Mouse (Mus musculus) cortical plate, adult 2 months (tissue): ENCODE results near the gene Notch4. TPM values are rescaled to one million over a fixed set of nuclear protein-coding genes. Genes with fewer than 3 reads are reported as not detected.
A peak's percentile ranks its signal among the peaks of the same experiment; 100 is the strongest.

Experiments
- H3K27ac ChIP-seq: fragments of 200-500 bp; 2 replicates; pipeline ENCODE4 v1.5.1; 2012; ENCODE audit warnings: low read length, control low read depth, inconsistent platforms; ENCODE audit not compliant: insufficient read depth
- H3K4me1 ChIP-seq: fragments of 200-500 bp; 2 replicates; pipeline ENCODE4 v1.6.1; 2011; ENCODE audit warnings: low read length; ENCODE audit not compliant: control insufficient read depth, insufficient read depth
- H3K4me3 ChIP-seq: fragments of 200-500 bp; 2 replicates; pipeline ENCODE4 v1.5.1; 2011; ENCODE audit warnings: mild to moderate bottlenecking, low read length, control low read depth; ENCODE audit not compliant: insufficient read depth
- CTCF ChIP-seq: fragments of 200-500 bp; IDR thresholded peaks from 2 replicates; pipeline ENCODE4 v1.5.1; 2011; ENCODE audit warnings: mild to moderate bottlenecking, control low read depth, low read length; ENCODE audit not compliant: insufficient read depth; ENCODE audit errors: extremely low read depth
- POLR2A ChIP-seq: fragments of 200-500 bp; IDR thresholded peaks from 2 replicates; pipeline ENCODE4 v1.6.1; 2011; ENCODE audit warnings: mild to moderate bottlenecking, low read length, control low read depth; ENCODE audit not compliant: insufficient read depth; ENCODE audit errors: extremely low read depth
- polyA plus RNA-seq: library from polyadenylated mRNA; depleted of rRNA; stranded (reverse); fragments of >200 nt; gene quantifications from 2 replicates; pipeline ENCODE4 v1.2.3, GENCODE M21; 2012

The Notch4 gene
- polyA plus RNA-seq, 1 experiment = 3.4 TPM

GRCm38 (mm10) chr17:34603375-34604060, 39.5 kb downstream of the Notch4 start, which contains the start of gene Rnf5:
TSS of gene Rnf5 (minus strand) at chr17:34603690.
- TF ChIP-seq CTCF = no peak
- peak; percentile 62; the same call in 1 of the 2 replicates for TF ChIP-seq POLR2A
- Histone ChIP-seq H3K4me1 (peaks cover 8% of the 10 kb centered on the region), H3K4me3 (peak within 1 kb of the TSS; percentile 69), H3K27ac (peak within 1 kb of the TSS; percentile 90)

- no peak for TF ChIP-seq CTCF
- TF ChIP-seq POLR2A = peak; percentile 66; the same call in 1 of the 2 replicates
- Histone ChIP-seq H3K4me1 (peaks cover 9% of the 10 kb centered on the region), H3K27ac (peak within 1 kb of the TSS; percentile 90), H3K4me3 (peak within 1 kb of the TSS; percentile 69)
Observed at GRCm38 (mm10) chr17:34604061-34604508, 40.0 kb downstream of the Notch4 start, which contains the start of gene Agpat1. TSS of gene Agpat1 (plus strand) at chr17:34604262.

- TF ChIP-seq CTCF = no peak
- no peak for TF ChIP-seq POLR2A
- peaks cover 9% of the 10 kb centered on the region for H3K4me1 ChIP-seq
- peak overlapping the region; percentile 90 for H3K27ac ChIP-seq
- H3K4me3 ChIP-seq = peak overlapping the region; percentile 61
Observed at GRCm38 (mm10) chr17:34604511-34605237, 40.6 kb downstream of the Notch4 start.

GRCm38 (mm10) chr17:34605609-34606008, 41.5 kb downstream of the Notch4 start:
- Histone ChIP-seq H3K27ac (peak overlapping the region; percentile 90), H3K4me1 (peaks cover 9% of the 10 kb centered on the region)

GRCm38 (mm10) chr17:34606186-34607039, 42.3 kb downstream of the Notch4 start:
- Histone ChIP-seq H3K27ac (no peak overlapping the region), H3K4me3 (peak overlapping the region; percentile 61), H3K4me1 (peaks cover 9% of the 10 kb centered on the region)
- TF ChIP-seq POLR2A = no peak
- TF ChIP-seq CTCF = no peak

More at GRCm38 (mm10) chr17:34605609-34606008, 41.5 kb downstream of the Notch4 start:
- H3K4me3 ChIP-seq = peak overlapping the region; percentile 61
- peak; percentile 77 for TF ChIP-seq POLR2A
- no peak for TF ChIP-seq CTCF

- TF ChIP-seq CTCF (no peak), POLR2A (no peak)
- no peak overlapping the region for H3K27ac ChIP-seq
Observed at GRCm38 (mm10) chr17:34607997-34608396, 43.9 kb downstream of the Notch4 start.

DNA sequence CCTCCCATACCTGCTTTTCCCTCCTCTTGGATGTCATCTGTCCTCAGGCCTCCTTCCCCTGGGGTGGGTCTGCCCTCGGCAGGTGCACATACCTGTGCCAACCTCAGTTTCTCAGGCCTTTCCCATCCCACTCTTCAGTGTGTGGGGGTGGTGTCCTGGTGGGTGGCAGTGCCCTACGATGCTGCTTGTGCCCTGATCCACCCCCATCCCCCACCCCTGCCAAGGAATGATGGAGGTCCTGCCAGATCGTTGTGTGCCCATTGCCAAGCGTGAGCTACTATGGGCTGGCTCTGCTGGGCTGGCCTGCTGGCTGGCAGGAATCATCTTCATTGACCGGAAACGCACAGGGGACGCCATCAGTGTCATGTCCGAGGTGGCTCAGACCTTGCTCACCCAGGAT, 47.0 kb downstream of the Notch4 start:
- H3K4me3 ChIP-seq = no peak overlapping the region
- H3K27ac ChIP-seq = no peak overlapping the region
- TF ChIP-seq CTCF = no peak
- peaks cover 8% of the 10 kb centered on the region for H3K4me1 ChIP-seq

More at GRCm38 (mm10) chr17:34607997-34608396, 43.9 kb downstream of the Notch4 start:
- Histone ChIP-seq H3K4me1 (peaks cover 9% of the 10 kb centered on the region), H3K4me3 (no peak overlapping the region)

DNA sequence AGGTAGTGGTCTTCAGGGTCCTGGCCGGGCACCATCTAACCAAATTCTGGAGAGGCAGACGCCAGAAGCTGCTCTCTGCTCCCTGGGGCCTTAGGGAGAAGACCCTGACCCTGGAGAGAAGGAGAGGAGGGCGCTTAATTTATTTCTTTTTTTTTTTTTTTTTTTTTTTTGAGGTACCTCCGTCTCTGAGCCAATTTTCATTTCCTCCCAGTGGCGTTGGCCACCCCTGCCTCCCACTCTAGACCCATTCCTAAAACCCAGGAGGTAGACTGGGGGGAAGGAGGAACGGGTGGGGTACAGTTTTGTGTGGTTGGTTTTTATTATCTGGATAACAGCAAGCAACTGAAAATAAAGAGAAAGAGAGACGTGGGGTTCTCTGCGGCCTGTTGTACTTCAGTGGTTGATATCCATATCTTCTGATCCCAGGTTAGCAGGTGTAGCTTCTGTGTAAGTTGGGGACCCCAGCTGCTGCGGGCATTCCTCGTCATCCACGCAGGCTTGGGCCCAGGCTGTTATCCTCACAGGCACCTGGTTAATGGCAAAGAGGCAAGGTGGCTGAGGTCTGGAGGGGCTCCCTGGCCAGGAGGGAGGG, 49.1 kb downstream of the Notch4 start:
- Histone ChIP-seq H3K4me1 (peaks cover 5% of the 10 kb centered on the region), H3K4me3 (no peak overlapping the region), H3K27ac (no peak overlapping the region)
- TF ChIP-seq POLR2A (no peak), CTCF (no peak)
